Mouse (Mus musculus): ENCODE results near the gene Adamts3.

Adamts3 gene

DNA sequence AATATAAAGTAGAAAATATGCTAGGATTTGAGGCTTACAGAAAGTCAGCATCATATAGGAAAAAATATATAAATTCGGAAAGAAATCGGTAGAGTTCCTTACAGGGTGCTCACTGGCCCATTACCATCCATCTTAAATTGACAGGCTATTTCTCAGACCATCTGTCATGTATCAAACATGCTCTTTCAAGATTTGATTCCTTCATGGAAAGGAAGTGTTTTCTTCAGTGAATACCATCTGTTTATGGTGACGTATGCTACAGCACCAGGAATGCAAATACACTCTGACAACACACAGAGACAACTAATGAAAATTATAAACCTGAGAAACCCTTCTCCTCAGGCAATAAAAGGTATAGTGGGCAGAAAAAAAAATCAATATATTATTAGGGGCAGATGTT, 68.6 kb downstream of the Adamts3 start:
- DNase-seq, result no peak

GRCm38 (mm10) chr5:89800181-89800816, 82.8 kb downstream of the Adamts3 start:
- DNase-seq, result no peak

DNA sequence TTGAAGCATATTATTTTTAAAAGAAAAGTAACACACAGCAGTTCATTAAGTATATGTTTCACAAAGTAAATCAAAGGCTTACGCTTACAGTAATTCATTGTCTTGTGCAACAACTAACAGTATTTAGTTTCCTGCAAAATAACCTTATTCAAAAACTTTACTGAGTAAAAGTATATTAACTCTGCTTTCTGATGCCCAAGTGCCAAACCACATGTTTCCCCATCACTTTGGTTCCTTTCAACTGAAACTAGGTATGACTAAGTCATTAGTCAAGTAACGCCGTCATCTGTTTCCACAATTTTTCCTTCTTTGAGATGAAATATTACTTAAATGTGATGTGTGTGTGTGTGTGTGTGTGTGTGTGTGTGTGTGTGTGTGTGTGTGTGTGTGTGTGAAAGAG, 89.4 kb downstream of the Adamts3 start:
- DNase-seq, result no peak

GRCm38 (mm10) chr5:89784635-89785034, 98.5 kb downstream of the Adamts3 start:
- DNase-seq, result no peak

GRCm38 (mm10) chr5:89779823-89780222, 103.3 kb downstream of the Adamts3 start:
- DNase-seq, result no peak

DNA sequence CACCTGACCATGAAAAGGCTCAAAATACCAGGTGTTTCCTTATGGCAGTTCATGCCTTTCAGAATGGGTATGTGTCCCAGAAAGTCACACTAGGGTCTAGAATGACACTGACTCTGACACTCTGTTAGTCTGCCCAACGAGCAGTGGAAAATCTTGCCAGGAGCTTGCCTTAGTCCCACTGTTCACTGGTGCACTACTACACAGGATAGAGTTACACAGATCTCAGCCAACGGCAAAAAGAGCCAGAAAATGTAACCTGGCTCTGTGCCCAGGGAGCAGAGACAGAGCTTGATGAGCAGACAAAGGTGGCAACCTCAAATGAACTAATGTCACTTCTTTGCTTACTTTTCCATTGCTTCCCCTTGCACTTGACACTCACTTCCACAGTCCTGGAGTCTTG, 104.5 kb downstream of the Adamts3 start:
- peak in 1 of 2 experiments; percentile 16 for DNase-seq

- DNase-seq, result no peak
Measured at GRCm38 (mm10) chr5:89777411-89777810, 105.7 kb downstream of the Adamts3 start.

DNA sequence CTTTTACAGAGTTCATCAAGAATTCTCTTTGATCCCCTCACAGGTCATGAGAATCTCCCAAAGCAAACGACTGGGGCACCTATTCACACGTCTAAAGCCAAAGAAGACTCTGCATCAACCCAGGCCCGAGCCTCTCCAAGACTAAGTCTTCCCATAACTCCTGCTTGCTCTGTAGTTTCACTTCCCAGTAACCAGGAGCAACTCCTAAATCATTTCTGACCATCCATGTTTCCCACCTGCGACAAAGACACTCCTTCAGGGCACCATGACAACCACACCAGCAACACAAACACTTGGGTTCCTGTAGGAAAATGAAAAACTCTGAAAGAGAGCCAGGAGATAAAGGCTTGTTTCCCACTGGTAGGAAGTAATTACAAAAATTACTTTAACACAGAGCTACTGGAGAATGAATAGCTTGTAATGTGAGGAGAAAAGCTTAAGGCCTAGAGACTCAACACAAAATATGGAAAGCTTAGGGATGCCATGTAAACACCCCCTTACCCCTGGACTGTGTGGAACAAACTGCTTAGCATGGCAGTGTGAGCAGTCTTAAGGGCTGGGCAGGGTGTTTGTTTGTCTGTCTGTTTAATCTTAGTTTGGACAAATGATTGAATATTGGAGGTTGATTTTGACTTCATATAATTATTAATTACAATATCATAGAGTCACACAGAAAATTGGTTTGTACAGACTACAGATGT, 112.3 kb downstream of the Adamts3 start:
- no peak for DNase-seq

DNA sequence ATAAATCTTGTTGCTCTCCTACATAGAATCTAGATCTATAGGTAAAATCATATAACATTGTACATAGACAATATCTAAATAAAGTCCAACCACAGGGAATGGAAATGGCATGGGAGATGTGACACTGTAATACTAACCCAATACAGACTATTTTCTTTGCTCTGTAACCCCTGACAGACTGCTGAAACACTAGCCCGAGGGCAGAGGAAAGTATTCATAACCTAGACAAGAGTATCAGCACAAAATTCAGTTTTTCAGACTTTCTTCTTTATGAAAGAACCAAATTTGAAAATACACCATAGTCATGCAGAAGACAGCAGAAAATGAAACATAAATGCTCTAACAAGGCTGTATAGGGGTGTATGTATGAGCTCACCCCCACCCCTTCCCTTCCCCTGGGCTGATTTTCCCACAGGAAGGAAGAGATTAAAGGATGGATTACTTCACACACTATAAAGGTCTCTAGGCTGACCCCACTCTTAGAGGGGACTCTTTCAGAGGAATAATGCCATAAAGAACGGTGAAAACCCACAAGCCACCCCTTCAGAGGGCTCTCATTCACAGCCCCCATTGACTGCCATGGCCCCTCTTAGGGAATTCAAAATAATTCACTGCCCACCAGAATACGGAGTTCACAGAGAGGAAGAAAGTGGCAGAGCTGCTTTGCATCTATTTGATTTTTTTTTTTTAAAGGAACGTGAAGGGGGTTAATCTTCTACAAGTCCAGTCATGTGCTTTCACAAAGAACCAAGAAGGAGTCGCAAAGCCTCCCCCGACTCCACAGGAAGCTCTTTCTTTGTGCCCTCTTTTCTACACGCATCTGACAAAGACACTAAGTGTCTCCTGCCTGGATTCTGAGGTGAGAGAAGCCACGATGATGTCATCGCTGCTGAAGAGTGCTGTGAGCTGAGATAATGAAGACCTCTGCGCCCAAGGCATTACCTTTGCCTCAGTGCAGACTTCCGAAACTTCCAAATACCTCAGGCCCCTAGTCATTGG, 119.6 kb downstream of the Adamts3 start:
- no peak for DNase-seq

GRCm38 (mm10) chr5:89760368-89760767, 122.8 kb downstream of the Adamts3 start:
- no peak for DNase-seq

- DNase-seq, result no peak
Measured at GRCm38 (mm10) chr5:89751836-89752235, 131.3 kb downstream of the Adamts3 start.

DNA sequence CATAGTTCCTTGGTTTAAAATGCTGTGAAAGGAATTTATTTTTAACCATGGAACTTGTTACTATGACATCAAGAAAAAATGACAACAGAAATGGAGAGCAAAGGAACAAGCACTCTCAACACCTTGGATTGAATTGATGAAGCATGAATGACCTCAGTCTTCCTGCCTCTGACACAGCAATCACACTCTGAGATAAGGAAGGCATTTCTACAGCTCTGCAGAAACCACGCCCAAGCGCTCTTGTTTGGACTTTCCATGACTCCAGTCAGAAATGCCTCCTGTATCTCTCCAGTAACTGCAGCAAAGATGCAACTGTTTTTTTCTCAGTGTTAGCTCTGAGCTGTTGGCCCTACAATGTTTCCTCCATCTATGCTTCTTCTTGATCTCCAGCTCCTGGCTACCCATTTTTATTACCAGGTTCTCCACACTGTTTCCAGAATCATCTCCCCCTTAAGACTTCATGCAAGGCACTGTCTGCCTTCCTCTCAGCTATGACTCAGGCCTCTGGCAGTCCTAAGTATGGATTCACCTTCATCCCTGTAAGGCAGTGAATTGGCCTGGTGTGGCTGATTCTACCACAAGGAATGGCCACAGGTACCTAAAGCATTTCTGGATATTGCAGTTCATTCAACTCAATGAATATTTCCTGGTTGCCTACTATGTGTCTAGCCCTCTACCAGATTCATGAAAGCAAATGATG, 134.8 kb downstream of the Adamts3 start:
- DNase-seq, result peak in 1 of 2 experiments; percentile 2

DNA sequence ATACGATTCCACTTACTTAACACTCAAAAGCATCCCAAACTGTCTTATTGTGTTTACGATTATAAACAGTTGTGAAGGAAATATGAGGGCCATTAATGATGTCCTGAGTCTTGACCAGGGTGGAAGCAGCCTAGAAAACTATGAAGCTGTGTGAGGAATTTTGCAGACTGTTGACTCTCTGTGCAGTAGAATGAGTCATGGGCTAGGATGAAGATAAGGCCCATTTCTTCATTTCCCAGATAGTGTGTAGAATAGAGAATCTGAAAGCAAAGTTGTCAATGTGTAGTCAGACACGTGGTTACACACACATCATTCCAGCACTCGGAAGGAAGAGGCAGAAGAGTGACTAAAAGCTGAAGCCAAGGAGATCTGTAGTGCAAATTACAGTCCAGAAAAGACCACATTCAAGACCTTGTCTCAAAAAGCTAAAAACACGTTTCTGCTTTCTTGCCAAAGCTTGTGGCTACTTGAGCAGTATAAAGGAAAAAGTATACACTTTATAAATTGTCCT, 135.9 kb downstream of the Adamts3 start:
- no peak for DNase-seq

GRCm38 (mm10) chr5:89745112-89745511, 138.0 kb downstream of the Adamts3 start:
- DNase-seq, result no peak

GRCm38 (mm10) chr5:89734759-89735158, 148.4 kb downstream of the Adamts3 start:
- DNase-seq, result no peak

- DNase-seq, result no peak
Measured at GRCm38 (mm10) chr5:89730411-89730810, 152.7 kb downstream of the Adamts3 start.

- no peak for DNase-seq
Measured at GRCm38 (mm10) chr5:89728117-89728516, 155.0 kb downstream of the Adamts3 start.

GRCm38 (mm10) chr5:89727497-89728057, 155.6 kb downstream of the Adamts3 start:
- DNase-seq, result no peak

DNA sequence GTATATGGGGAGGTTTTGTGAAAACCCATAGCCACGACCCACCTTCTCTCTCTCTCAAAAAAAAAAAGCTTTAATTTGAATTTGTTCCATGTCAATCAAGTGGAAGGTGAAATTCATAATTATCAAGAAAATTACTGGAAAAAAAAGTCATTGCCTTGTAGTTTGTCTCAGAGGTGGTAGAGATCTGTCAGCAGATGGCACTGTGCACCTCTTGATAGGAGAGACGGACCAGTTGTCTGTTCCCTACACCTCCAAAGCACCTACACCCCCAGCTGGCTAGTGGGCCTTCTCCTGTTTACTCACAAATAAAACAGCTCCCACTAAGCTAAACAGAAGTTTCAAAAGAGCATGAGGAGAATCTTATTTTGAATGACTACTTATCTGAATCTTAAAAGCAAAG, 168.6 kb downstream of the Adamts3 start:
- peak; percentile 8 to 13 for DNase-seq

- no peak for DNase-seq
Measured at GRCm38 (mm10) chr5:89711116-89711859, 171.8 kb downstream of the Adamts3 start.

GRCm38 (mm10) chr5:89709459-89709858, 173.7 kb downstream of the Adamts3 start:
- no peak for DNase-seq

Data from kidney, postnatal 4 days (tissue).